Mouse (Mus musculus): ENCODE data around the gene Pfpl.

The Pfpl gene

DNA sequence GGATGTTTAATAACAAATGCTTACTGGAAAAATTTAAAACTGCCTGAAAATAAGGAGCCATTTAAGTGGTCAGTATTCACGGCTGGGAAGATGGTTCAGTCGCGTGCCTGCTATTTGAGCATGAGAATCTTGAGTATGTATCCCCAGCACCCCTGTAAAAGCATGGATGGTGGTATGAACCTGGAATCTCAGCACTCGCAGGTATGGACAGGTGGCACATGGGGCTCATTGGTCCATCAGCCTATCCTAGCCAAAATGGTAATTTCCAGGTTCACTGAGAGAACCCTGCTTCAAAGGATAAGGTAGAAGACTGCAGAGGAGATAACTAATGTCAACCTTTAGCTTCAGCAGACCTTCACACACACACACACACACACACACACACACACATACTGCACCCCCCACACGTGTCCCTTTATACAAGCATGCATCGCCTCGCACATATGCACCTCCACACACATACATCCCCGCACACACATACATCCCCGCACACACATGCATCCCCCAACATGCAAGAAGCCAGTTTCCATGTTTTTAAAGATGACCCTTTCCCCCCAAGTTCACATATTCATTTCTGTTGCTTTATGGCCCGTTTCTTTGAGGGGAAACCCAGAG is 37.9 kb downstream of the Pfpl start:
- no peak for DNase-seq

DNA sequence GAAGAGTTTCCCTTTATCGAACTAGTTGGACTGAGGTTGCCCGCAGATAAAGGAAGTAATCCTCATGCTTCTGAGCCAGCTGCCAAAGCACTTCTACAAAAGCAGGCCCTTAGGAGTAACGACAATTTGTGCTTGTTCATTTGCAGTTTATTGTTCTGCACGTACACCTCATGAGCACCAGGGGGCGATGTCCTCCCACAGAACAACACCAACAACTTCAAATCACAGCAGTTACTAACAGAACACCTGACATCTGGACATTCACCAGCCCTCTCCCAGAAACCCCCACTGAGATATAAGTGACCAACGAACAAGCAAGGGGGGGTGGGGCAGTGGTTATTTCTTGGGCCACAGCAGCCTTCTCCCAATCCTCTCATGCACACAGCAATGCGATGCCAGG is 38.5 kb downstream of the Pfpl start:
- peak; percentile 67 to 75 for DNase-seq

DNA sequence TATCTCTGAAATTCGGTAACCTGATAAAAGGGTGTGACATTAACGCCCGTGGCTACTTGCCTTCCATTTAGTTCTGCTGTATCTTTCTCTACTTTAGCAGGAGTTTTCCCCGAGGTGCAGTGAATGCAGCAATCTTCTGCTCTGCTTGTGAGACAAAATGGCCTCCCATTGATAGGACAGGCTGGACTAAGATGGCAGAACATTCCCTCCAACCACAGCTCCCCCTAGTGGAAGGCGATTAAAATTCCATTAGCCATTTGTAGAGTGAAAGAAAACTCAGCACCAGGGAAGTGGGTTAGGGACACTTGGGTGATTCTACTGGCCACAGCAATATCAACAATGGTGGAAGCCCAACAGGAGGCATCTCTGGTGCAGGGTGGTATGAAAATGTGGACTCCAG is 39.7 kb downstream of the Pfpl start:
- peak; percentile 39 to 51 for DNase-seq

DNA sequence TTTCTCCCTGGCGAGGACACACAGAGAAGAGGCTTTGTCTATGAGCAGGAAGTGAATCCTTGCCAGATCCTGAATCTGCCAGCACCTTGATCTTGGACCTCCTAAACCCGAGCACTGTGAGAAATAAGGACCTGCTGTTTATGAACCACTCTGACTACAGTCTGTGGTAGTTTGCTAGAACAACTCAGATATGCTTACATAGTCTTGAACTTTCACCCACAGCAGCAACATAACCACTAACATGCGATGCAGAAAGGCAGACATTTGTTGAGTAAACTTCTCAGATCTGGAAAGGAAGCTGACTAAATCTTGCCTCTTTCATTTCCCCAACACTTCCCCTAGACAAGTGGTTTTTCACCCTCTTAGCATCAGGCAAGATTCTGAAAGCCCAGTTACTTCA is 44.2 kb downstream of the Pfpl start:
- DNase-seq: no peak

DNA sequence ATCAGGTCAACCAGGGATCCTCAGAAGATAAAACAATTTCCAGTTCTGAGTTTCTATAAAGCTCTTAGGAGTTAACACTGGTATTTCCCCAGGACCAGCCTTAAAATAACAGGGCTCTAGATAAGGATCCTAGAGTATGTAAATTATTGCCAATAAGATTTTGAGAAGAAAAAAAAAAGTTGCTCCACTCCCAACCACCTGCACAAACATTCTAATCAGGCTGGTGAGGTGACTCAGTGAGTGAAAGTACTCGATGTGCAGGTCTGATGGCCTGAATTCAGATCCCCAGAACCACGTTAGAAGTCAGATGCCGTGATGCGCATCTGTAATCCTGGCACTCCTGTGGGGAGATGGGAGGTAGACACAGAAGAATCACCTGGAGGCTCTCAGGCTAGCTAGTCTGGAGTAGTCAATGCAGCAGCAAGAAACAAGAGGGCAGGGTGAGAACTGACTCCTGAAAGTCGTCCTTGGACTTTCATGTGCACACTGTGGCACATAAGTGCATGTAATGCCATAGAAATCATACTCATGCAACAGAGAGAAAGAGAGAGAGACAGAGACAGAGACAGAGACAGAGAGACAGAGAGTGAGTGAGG is 44.8 kb downstream of the Pfpl start:
- DNase-seq: no peak

DNA sequence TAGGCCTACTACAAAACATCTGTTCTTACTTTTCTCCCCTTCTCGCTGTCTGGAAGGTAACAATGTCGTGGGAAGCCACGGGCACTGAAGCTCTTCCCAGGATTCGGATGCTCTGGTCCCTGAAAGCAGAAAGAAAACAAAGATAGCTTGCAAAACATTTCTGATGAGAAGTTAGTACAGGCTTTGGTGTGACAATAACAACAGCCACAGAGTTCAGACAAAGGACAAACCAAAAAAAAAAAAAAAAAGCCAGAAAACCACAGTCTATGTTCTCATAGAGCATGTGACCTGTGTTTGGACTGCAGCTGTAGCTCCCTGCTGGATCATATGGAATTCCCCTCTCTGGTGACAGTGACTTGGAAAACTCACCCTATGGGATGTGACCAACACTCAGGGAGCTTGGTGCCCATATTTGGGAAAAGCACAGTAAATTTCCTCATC is 45.5 kb downstream of the Pfpl start:
- no peak for DNase-seq

DNA sequence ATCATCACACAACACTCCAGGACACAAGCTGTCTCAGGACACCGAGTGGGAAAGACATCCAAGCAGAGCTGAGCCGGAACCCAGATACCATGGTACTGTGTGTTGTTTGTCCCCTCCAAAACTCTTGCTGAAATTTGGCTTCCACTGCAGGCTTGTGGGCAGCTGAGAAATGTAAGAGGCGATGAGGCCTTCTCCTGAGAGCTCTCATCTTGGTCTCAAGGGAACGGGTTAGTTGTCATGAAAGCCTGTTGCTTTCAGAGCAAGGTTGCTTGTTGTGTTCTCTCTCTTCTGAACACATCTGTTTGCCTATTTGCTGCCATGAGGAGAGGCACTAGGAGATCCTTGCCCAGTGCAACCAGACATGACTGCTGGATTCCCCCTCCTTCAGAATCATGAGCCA is 46.2 kb downstream of the Pfpl start:
- no peak for DNase-seq

DNA sequence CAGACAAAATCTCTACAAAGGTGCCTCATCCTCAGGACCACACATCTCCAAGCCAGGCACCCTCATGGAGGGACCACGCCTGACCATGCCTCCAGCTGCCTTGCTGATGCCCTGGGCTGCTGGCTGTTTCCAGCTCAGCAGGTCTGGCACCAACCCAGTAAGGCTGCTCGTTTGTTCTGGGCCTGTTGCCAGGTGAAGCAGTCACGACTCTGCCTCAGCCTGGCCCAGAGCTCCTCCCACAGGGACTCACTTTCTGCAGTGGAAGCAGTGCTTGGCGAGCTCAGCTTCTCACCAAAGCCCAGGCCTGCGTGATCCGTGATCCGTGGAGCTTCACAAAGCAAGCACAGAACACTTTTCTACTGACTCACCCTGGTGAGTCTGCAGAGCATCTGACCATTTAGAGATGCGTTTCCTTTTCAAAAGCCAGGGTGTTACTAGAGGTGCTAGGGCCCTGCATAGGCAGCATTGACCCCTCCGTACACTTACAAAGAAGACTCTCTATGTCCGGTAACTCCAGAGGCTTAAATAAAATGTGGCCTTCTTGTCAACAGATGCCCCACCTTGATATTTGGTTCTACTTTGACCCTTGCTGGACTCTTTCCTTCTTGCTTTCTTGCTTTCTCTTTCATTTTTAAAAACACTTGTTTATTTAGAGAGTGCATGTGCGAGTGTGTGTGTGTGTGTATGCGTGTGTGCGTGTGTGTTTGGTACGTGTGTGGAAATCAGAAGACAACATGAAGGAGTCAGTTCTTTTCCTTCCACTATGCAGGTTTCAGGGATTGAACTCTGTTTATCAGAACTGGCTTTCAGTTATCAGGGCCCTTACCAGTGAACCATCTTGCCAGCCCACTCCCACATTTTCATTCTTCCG is 47.9 kb downstream of the Pfpl start:
- peak; percentile 91 to 94 for DNase-seq

DNA sequence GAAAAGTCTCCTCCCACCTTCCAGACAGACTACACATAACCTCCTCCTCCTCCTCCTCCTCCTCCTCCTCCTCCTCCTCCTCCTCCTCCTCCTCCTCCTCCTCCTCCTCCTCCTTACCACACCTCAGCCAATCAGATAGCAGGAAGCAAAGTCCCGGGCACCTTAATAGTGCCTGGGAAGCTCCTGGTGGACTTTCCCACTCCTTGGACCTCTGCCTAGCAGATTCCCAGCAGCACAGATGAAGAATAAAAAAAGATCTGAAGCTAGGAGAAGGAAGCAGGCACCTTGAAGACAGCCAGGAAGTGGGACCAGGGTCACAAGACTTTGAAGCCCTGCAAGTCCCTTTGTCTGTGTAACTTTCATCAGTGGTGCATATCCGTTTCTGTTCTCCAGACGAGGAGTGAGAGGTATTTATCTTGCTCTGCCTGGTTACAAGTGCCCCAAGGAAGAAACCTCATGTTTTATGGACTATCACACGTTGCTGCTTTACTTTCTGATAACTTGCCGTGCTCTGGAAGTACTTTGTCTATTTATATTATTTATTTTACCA is 49.1 kb downstream of the Pfpl start:
- DNase-seq: peak in 1 of 2 experiments; percentile 31

DNA sequence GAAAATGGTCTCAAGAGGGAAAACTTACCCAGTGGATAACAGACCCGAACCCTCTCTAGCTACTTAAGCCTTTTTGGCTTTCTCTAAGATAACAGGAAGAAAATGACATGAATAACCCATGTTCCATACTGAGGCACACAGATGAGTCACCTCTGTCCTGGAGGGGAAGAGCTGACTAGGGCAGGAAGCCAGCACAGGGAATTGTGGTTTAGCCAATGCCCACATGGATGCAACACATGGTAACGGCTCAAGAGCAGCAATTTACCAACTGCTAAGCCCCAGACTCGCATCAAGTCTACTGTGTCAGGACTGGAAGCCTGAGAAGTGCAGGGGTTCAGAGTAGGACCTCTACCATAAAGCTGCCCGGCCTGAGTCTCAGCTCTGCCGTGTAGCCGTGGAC is 50.7 kb downstream of the Pfpl start:
- no peak for DNase-seq

All from kidney, postnatal 4 days (tissue).